Mouse (Mus musculus): Measurements from ENCODE around the gene Evx1.
"Not testable (repeated sequence)": the region's sequence is repeated elsewhere in the genome, so short reads cannot be mapped to it uniquely, and the experiment has no call there.

Evx1 gene

GRCm38 (mm10) chr6:52320966-52321825 is 7.9 kb downstream of the Evx1 start:
- DNase-seq (ENCODE audit: extremely low spot score): peak; percentile 28

- peak; percentile 52 for DNase-seq (ENCODE audit: extremely low spot score)
These were observed 8.6 kb downstream of the Evx1 start for GRCm38 (mm10) chr6:52321826-52322315.

DNA sequence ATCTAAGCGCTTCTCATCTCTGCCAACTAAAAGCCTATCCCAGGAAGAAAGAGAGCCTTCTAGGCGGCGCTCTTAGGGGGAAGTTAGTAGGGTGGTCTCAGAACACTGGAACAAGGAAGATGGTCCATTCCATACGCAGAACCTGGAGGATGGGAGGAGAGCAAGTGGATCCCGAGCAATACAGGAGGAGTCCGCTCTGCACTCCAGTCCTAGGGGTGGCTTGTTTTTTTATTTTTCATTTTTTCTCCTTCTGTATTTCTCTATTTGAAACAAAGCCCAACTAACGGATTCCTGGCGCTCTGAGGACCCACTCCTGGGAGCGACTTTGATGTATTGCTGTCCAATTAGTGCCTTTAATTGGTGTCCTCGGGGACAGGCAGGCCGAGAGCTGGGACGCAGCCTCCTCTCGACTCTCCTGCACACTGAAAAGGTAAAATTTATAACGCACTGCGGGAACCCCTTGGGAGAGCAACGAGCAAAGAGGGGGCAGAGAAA is 9.5 kb downstream of the Evx1 start:
- DNase-seq (ENCODE audit: extremely low spot score): peak; percentile 42

DNA sequence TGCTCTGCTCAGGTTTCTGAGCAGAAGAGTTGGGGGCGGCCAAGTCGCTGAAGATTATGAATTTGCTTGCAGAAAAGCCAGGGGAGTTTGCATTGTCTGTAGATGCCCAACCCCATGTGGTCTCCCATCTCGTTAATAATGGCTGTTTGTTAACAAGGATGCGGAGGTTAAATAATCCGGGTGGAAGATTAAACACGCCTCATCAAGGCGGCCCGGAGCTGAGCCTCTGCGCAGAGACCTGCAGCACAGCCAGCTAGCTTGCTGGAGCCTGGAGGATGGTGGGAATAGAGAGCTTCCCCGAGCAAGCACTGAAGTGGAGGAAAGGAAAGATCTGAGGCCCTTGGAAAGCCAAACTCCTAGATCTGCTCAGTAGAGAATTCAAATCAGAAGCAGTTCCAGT is 10.0 kb downstream of the Evx1 start:
- peak; percentile 42 for DNase-seq (ENCODE audit: extremely low spot score)

GRCm38 (mm10) chr6:52324061-52324460 is 10.8 kb downstream of the Evx1 start:
- no peak for DNase-seq (ENCODE audit: extremely low spot score)

DNA sequence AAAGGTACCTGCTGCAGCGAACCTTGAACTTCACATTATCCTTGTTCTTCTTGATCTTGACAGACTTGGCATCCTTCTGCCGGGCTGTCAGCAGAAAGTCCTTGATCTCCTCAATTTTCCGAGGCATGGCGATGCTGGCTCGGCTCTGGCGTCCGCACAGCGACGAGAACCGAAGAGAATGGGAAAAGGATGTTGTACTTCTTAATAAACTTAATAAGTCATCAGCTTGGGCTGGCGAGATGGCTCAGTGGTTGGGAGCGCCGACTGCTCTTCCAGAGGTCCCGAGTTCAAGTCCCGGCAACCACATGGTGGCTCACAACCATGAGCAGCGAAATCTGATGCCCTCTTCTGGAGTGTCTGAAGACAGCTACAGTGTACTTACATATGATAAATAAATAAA is 33.5 kb downstream of the Evx1 start:
- not testable (repeated sequence) for DNase-seq (ENCODE audit: extremely low spot score)

DNA sequence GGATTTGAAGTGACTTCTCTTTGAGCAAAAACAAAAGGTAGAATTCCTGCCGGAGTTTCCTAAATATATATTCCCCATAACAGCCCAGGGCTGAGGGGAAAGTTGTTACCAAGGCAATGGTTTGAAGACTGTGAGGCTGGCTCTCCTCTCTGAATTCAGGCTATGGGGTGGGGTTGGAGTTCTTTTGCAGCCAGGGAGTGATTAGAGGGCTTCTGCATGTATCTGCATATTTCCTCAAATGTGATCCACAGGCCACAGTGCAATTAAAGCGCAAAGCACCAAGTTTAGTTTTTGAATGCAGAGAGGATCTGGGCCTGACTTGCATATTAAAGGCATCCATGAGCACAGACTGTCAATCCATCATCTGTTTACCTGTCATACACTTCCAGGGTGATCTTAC is 52.7 kb downstream of the Evx1 start:
- DNase-seq (ENCODE audit: extremely low spot score): no peak

- DNase-seq (ENCODE audit: extremely low spot score): no peak
These were observed 53.2 kb downstream of the Evx1 start for GRCm38 (mm10) chr6:52366533-52366932.

DNA sequence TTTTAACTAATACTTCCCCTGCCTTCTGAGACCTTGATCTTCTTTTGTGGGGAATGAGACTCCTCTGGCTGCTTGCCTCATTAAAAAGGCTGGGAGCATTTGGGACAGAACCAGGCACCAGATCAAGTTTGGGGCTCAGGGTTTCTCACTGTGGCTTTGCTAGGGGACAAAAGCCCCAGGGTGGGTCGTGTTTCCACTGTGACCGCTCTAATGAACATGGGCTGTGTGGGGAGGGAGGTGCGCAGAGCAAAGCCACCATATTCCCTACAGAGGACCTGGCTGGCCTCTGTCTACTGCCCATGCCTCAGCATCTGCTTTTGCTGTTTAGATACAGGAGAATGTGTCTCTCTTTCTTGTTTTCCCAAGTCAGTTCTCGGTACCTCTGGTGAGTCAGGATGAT is 53.8 kb downstream of the Evx1 start:
- DNase-seq (ENCODE audit: extremely low spot score): no peak
